26 mouse cellular contexts compared by ENCODE assay signal in the genomic region with DNA sequence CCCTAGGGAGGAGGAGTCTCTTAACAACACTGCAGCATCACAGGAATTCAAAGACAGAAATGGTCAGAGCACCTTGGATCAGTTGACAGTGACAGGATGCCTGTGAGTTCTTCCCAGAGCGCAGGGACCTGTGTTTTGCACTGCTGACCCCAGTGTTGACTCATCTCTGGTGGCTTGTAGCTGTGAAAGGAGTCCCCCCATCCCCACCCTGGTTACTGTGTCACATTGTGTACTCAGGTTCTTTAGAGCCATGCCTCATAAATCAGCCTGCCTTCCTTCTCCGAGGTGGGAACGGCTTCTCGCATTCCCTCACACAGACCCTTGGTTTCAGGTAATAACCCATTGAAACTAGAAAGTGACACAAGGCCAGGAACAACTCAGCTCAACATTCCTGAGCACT.
DNase-seq lines count a peak whose midpoint lies in the region; ATAC-seq and TF ChIP-seq lines count a peak whose summit lies in the region.
"Had no signal": no experiment of that assay in that cellular context is flagged by ENCODE, and none has a peak within 500 bp of the region (broad histone marks: within the 10 kb centered on the region; RNA-seq: fewer than 3 reads in every experiment).

No protein-coding gene starts in this region.

- H3K4me3 ChIP-seq in intestine, embryonic 14.5 days (ENCODE audit: low read depth, low read length), result no peak overlapping the region
- no peak overlapping the region for H3K4me3 ChIP-seq in intestine, postnatal 0 days (ENCODE audit: low read depth, low read length)
- H3K4me3 ChIP-seq in kidney, embryonic 15.5 days (replicated peaks), result no peak overlapping the region
- H3K4me3 ChIP-seq: embryonic facial prominence, embryonic 12.5 days; embryonic facial prominence, embryonic 15.5 days; gastrocnemius, adult 2 months; heart, embryonic 13.5 days; hindbrain, embryonic 10.5 days; hindbrain, embryonic 13.5 days had no signal

- H3K9me3 ChIP-seq in intestine, embryonic 14.5 days (ENCODE audit: control insufficient read depth, low read length), result no peaks in the 10 kb centered on the region
- H3K9me3 ChIP-seq in intestine, postnatal 0 days (ENCODE audit: control insufficient read depth), result no peaks in the 10 kb centered on the region
- H3K9me3 ChIP-seq in kidney, embryonic 15.5 days (replicated peaks), result no peaks in the 10 kb centered on the region
- H3K9me3 ChIP-seq: embryonic facial prominence, embryonic 12.5 days; embryonic facial prominence, embryonic 15.5 days; G1E; heart, embryonic 13.5 days; hindbrain, embryonic 10.5 days; hindbrain, embryonic 13.5 days had no signal

- no peaks in the 10 kb centered on the region for H3K36me3 ChIP-seq in intestine, embryonic 14.5 days (ENCODE audit: control insufficient read depth, insufficient read depth, low read length)
- no peaks in the 10 kb centered on the region for H3K36me3 ChIP-seq in intestine, postnatal 0 days (ENCODE audit: control insufficient read depth, insufficient read depth)
- no peaks in the 10 kb centered on the region for H3K36me3 ChIP-seq in kidney, embryonic 15.5 days
- H3K36me3 ChIP-seq: embryonic facial prominence, embryonic 12.5 days; embryonic facial prominence, embryonic 15.5 days; G1E; heart, embryonic 13.5 days; hindbrain, embryonic 10.5 days; hindbrain, embryonic 13.5 days had no signal

- no peak overlapping the region for H3K4me2 ChIP-seq in intestine, embryonic 14.5 days (ENCODE audit: low read length)
- H3K4me2 ChIP-seq in intestine, postnatal 0 days (replicated peaks; ENCODE audit: low read depth), result no peak overlapping the region
- no peak overlapping the region for H3K4me2 ChIP-seq in kidney, embryonic 15.5 days
- H3K4me2 ChIP-seq: embryonic facial prominence, embryonic 12.5 days; embryonic facial prominence, embryonic 15.5 days; heart, embryonic 13.5 days; hindbrain, embryonic 13.5 days had no signal

- 0 out of 2 replicates have a peak, but pooled peaks have one; percentile 50 for ATAC-seq in intestine, embryonic 14.5 days (replicated peaks; ENCODE audit: low FRiP score, low TSS enrichment, low read depth)
- ATAC-seq in intestine, postnatal 0 days, result no peak
- peak; percentile 85 for ATAC-seq in kidney, embryonic 15.5 days (replicated peaks; ENCODE audit: low FRiP score)
- ATAC-seq: forebrain, embryonic 14.5 days; forebrain, postnatal 0 days; hindbrain, embryonic 16.5 days; Patski had no signal

- H3K27me3 ChIP-seq in intestine, embryonic 14.5 days (replicated peaks; ENCODE audit: control insufficient read depth, insufficient read depth, low read length), result no peaks in the 10 kb centered on the region; the same call in 1 of the 2 replicates
- H3K27me3 ChIP-seq in intestine, postnatal 0 days (replicated peaks; ENCODE audit: control insufficient read depth, insufficient read depth, low read length), result no peaks in the 10 kb centered on the region
- H3K27me3 ChIP-seq in kidney, embryonic 15.5 days, result peaks cover 18% of the 10 kb centered on the region
- H3K27me3 ChIP-seq: CH12.LX; embryonic facial prominence, embryonic 12.5 days; embryonic facial prominence, embryonic 15.5 days; Patski had no signal

- DNase-seq in embryo, embryonic 9.5 days (ENCODE audit: extremely low spot score), result peak; percentile 8
- no peak for DNase-seq in embryo, embryonic 10.5 days (ENCODE audit: low spot score)
- no peak for DNase-seq in intestine, embryonic 14.5 days (ENCODE audit: low spot score)
- no peak for DNase-seq in kidney, postnatal 25 days
- DNase-seq: adrenal gland, postnatal 10 days; adrenal gland, postnatal 36 days; B cell, adult 2 months; cerebellum, adult 18-20 months; cerebellum, adult 9-10 months; cerebellum, postnatal 14 days; forebrain, postnatal 0 days; gastrocnemius, adult 2 months; gastrocnemius, postnatal 14 days; heart, adult 18-20 months had no signal

- H3K4me1 ChIP-seq in intestine, embryonic 14.5 days (replicated peaks; ENCODE audit: control insufficient read depth, insufficient read depth, low read length), result 0 out of 2 replicates have a peak, but pooled peaks cover 4% of the 10 kb centered on the region
- peaks cover 5% of the 10 kb centered on the region; the same call in 1 of the 2 replicates for H3K4me1 ChIP-seq in intestine, postnatal 0 days (replicated peaks; ENCODE audit: control insufficient read depth, insufficient read depth, low read length)
- H3K4me1 ChIP-seq in kidney, embryonic 15.5 days, result peaks cover 36% of the 10 kb centered on the region
- H3K4me1 ChIP-seq: embryonic facial prominence, embryonic 15.5 days; hindbrain, embryonic 13.5 days had no signal

- WGBS in intestine, embryonic 14.5 days, result 41% methylated on average over 4 of the region's 4 CpGs
- WGBS in intestine, postnatal 0 days, result 47% methylated on average over 4 of the region's 4 CpGs
- 20% methylated on average over 4 of the region's 4 CpGs for WGBS in kidney, embryonic 15.5 days

- no peak overlapping the region for H3K27ac ChIP-seq in intestine, embryonic 14.5 days (ENCODE audit: low read depth)
- no peak overlapping the region for H3K27ac ChIP-seq in intestine, postnatal 0 days (ENCODE audit: low read depth, low read length)
- peak overlapping the region; percentile 60; the same call in 1 of the 2 replicates for H3K27ac ChIP-seq in kidney, embryonic 15.5 days
- H3K27ac ChIP-seq: embryonic facial prominence, embryonic 12.5 days; embryonic facial prominence, embryonic 15.5 days; gastrocnemius, adult 2 months; heart, embryonic 13.5 days; hindbrain, embryonic 10.5 days; hindbrain, embryonic 13.5 days had no signal

- TF ChIP-seq CTCF in intestine, postnatal 0 days (IDR thresholded peaks at IDR 0.05; ENCODE audit: low read depth), result no peak

- H3K9ac ChIP-seq in intestine, embryonic 14.5 days (ENCODE audit: low read length), result no peak overlapping the region
- no peak overlapping the region for H3K9ac ChIP-seq in intestine, postnatal 0 days (ENCODE audit: low read depth, low read length)
- no peak overlapping the region for H3K9ac ChIP-seq in kidney, embryonic 15.5 days
- H3K9ac ChIP-seq: embryonic facial prominence, embryonic 12.5 days; embryonic facial prominence, embryonic 15.5 days; forebrain, postnatal 0 days; heart, embryonic 13.5 days; hindbrain, embryonic 13.5 days had no signal
